Mouse (Mus musculus) C2C12 (cell line): Measurements from ENCODE around the gene Baz2b.

ENCODE experiments used
- CTCF ChIP-seq: IDR thresholded peaks from one replicate; pipeline ENCODE4 v1.5.1; 2011; ENCODE audit not compliant: control insufficient read depth, insufficient read depth, insufficient read length
- MAX ChIP-seq: IDR thresholded peaks from one replicate; pipeline ENCODE4 v1.6.1; 2011; ENCODE audit warnings: mild to moderate bottlenecking, control low read depth
- MYOG ChIP-seq: IDR thresholded peaks from one replicate; pipeline ENCODE4 v1.6.1; 2011; ENCODE audit not compliant: control insufficient read depth, insufficient read length; ENCODE audit errors: extremely low read depth

DNA sequence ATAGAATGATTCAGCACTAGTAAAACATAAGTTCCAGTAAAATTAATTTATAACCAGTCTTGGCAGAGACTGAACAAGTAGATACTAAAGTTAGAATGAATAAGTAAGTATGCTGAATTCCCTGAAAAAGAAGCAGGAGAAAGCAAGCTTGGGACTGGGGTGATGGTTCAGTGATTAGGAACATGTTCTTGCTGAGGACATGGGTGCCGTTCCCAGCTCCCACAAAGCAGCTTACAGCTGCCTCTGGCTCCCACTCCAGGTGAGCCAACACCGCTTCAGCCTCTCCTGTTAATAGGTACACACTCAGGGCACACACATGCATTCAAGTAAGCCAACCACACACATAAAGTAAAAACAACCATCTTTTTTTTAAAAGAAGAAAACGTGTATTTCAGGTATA, 32.1 kb downstream of the Baz2b start:
- TF ChIP-seq CTCF = no peak
- TF ChIP-seq MAX = no peak
- no peak for TF ChIP-seq MYOG
